Mouse (Mus musculus): ENCODE data around the gene Gm12355. TPM values are rescaled to one million over a fixed set of nuclear protein-coding genes. Genes with fewer than 3 reads are reported as not detected.
"Not testable (repeated sequence)": the region's sequence is repeated elsewhere in the genome, so short reads cannot be mapped to it uniquely, and the experiment has no call there.

The Gm12355 gene
- polyA plus RNA-seq, 1 experiment from 2014 or later: 1.3 TPM

DNA sequence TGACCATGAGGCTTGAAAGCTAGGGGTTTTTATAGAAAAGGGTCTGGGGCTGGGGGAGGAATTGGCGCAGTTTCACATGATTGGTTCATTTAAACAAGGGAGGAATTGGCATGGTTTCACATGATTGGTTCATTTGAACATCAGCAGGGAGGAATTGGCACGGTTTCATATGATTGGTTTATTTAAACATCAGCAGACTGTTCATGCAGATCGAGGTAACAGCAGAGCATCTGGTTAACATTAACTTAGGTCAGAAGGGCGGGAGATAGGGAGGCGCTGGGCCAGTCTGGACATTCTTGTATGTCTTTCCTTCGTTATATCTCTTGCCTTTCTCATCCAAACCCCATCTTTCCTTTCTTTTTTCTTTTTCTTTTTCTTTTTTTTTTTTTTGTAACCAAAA is 1.5 kb downstream of the Gm12355 start:
- H3K9me3 ChIP-seq (ENCODE audit: control insufficient read depth, low read length); ATAC-seq; H3K27me3 ChIP-seq (replicated peaks; ENCODE audit: control insufficient read depth, insufficient read depth, low read length); H3K4me2 ChIP-seq (ENCODE audit: low read length); H3K9ac ChIP-seq (ENCODE audit: low read depth, low read length); H3K4me3 ChIP-seq (ENCODE audit: low read length); H3K4me1 ChIP-seq (ENCODE audit: control insufficient read depth, insufficient read depth, low read depth, low read length); H3K27ac ChIP-seq (ENCODE audit: low read depth, low read length); H3K36me3 ChIP-seq (ENCODE audit: control insufficient read depth, insufficient read depth, low read length): not testable (repeated sequence)
- 86% methylated on average over 6 of the region's 6 CpGs for WGBS

GRCm38 (mm10) chr11:98620791-98621190 is 4.7 kb downstream of the Gm12355 start:
- Histone ChIP-seq H3K9me3 (ENCODE audit: control insufficient read depth, low read length) (0 out of 2 replicates have a peak, but pooled peaks cover 2% of the 10 kb centered on the region), H3K4me3 (ENCODE audit: low read length) (no peak overlapping the region), H3K4me2 (ENCODE audit: low read length) (no peak overlapping the region), H3K4me1 (ENCODE audit: control insufficient read depth, insufficient read depth, low read depth, low read length) (no peaks in the 10 kb centered on the region), H3K9ac (ENCODE audit: low read depth, low read length) (no peak overlapping the region), H3K27me3 (replicated peaks; ENCODE audit: control insufficient read depth, insufficient read depth, low read length) (no peaks in the 10 kb centered on the region), H3K27ac (ENCODE audit: low read depth, low read length) (no peak overlapping the region), H3K36me3 (ENCODE audit: control insufficient read depth, insufficient read depth, low read length) (no peaks in the 10 kb centered on the region)
- WGBS: 94% methylated on average over 13 of the region's 13 CpGs
- no peak for ATAC-seq

- no peaks in the 10 kb centered on the region for H3K9me3 ChIP-seq (ENCODE audit: control insufficient read depth, low read length)
- H3K9ac ChIP-seq (ENCODE audit: low read depth, low read length): no peak overlapping the region
- WGBS: 14% methylated on average over 3 of the region's 3 CpGs
- no peak overlapping the region for H3K4me2 ChIP-seq (ENCODE audit: low read length)
- ATAC-seq: no peak
- H3K27ac ChIP-seq (ENCODE audit: low read depth, low read length): no peak overlapping the region
- no peaks in the 10 kb centered on the region for H3K4me1 ChIP-seq (ENCODE audit: control insufficient read depth, insufficient read depth, low read depth, low read length)
- no peaks in the 10 kb centered on the region for H3K36me3 ChIP-seq (ENCODE audit: control insufficient read depth, insufficient read depth, low read length)
- no peaks in the 10 kb centered on the region for H3K27me3 ChIP-seq (replicated peaks; ENCODE audit: control insufficient read depth, insufficient read depth, low read length)
- no peak overlapping the region for H3K4me3 ChIP-seq (ENCODE audit: low read length)
Observed at GRCm38 (mm10) chr11:98606763-98607162, 18.7 kb downstream of the Gm12355 start.

DNA sequence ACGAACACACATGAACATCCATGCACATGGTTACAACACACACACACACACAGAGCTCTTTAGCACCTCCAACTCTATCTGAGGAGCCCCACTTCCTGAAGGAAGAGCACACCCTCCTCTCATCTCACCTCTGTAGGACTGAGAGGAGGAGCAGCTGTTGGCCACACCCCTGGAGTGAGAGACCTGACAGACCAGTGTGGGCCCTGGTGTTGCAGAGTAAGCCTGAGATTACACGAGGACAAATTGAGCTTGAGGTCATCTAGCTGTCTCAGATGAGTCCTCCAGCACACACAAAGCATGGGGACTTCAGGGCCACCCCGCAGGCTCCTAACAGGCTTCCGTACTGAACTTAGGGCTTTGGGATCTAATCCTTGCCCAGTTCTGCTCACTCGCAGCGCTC is 20.6 kb downstream of the Gm12355 start:
- not testable (repeated sequence) for ATAC-seq; H3K4me1 ChIP-seq (ENCODE audit: control insufficient read depth, insufficient read depth, low read depth, low read length); H3K4me2 ChIP-seq (ENCODE audit: low read length); H3K9ac ChIP-seq (ENCODE audit: low read depth, low read length); H3K4me3 ChIP-seq (ENCODE audit: low read length); H3K27me3 ChIP-seq (replicated peaks; ENCODE audit: control insufficient read depth, insufficient read depth, low read length); H3K27ac ChIP-seq (ENCODE audit: low read depth, low read length); H3K36me3 ChIP-seq (ENCODE audit: control insufficient read depth, insufficient read depth, low read length); H3K9me3 ChIP-seq (ENCODE audit: control insufficient read depth, low read length)
- 69% methylated on average over 6 of the region's 6 CpGs for WGBS

- Histone ChIP-seq H3K4me2 (ENCODE audit: low read length) (no peak overlapping the region), H3K9ac (ENCODE audit: low read depth, low read length) (no peak overlapping the region), H3K27me3 (replicated peaks; ENCODE audit: control insufficient read depth, insufficient read depth, low read length) (peaks cover 4% of the 10 kb centered on the region; the same call in 1 of the 2 replicates), H3K9me3 (ENCODE audit: control insufficient read depth, low read length) (no peaks in the 10 kb centered on the region), H3K4me3 (ENCODE audit: low read length) (no peak overlapping the region), H3K4me1 (ENCODE audit: control insufficient read depth, insufficient read depth, low read depth, low read length) (no peaks in the 10 kb centered on the region), H3K27ac (ENCODE audit: low read depth, low read length) (no peak overlapping the region), H3K36me3 (ENCODE audit: control insufficient read depth, insufficient read depth, low read length) (no peaks in the 10 kb centered on the region)
- ATAC-seq: no peak
- WGBS: 76% methylated on average over 2 of the region's 2 CpGs
Observed at GRCm38 (mm10) chr11:98603953-98604352, 21.5 kb downstream of the Gm12355 start.

GRCm38 (mm10) chr11:98602090-98602690 is 23.3 kb downstream of the Gm12355 start:
- no peaks in the 10 kb centered on the region for H3K9me3 ChIP-seq (ENCODE audit: control insufficient read depth, low read length)
- H3K27ac ChIP-seq (ENCODE audit: low read depth, low read length): no peak overlapping the region
- H3K4me3 ChIP-seq (ENCODE audit: low read length): peak overlapping the region; percentile 31
- no peak for ATAC-seq
- no peaks in the 10 kb centered on the region for H3K36me3 ChIP-seq (ENCODE audit: control insufficient read depth, insufficient read depth, low read length)
- 0 out of 2 replicates have a peak overlapping the region, but pooled peaks have one; percentile 25 for H3K9ac ChIP-seq (ENCODE audit: low read depth, low read length)
- no peaks in the 10 kb centered on the region for H3K4me1 ChIP-seq (ENCODE audit: control insufficient read depth, insufficient read depth, low read depth, low read length)
- peak overlapping the region; percentile 52 for H3K4me2 ChIP-seq (ENCODE audit: low read length)
- 3% methylated on average over 20 of the region's 20 CpGs for WGBS
- H3K27me3 ChIP-seq (replicated peaks; ENCODE audit: control insufficient read depth, insufficient read depth, low read length): peaks cover 4% of the 10 kb centered on the region; the same call in 1 of the 2 replicates

DNA sequence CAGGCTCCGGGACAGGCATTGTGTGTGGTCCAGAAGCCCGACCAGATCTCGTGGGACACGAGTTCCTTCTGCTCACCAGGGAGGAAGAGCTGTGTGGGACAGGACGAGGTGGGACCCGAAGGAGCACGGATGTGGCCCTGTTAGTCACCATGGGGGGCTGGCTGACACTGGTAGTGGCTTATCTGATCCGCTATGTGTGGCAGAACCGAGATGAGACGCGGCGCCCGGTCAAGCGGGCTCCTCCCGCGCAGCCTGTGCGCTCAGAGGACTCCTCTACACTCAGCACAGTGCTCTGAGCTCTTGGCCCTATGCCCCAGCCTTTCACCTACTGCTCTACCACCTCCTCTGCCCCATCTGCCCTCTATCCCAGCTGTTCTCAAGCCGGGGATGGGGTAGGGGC is 26.2 kb downstream of the Gm12355 start:
- WGBS: 36% methylated on average over 18 of the region's 18 CpGs
- no peaks in the 10 kb centered on the region for H3K4me1 ChIP-seq (ENCODE audit: control insufficient read depth, insufficient read depth, low read depth, low read length)
- no peaks in the 10 kb centered on the region for H3K36me3 ChIP-seq (ENCODE audit: control insufficient read depth, insufficient read depth, low read length)
- no peak overlapping the region for H3K9ac ChIP-seq (ENCODE audit: low read depth, low read length)
- H3K27me3 ChIP-seq (replicated peaks; ENCODE audit: control insufficient read depth, insufficient read depth, low read length): peaks cover 4% of the 10 kb centered on the region; the same call in 1 of the 2 replicates
- no peak overlapping the region for H3K4me3 ChIP-seq (ENCODE audit: low read length)
- H3K4me2 ChIP-seq (ENCODE audit: low read length): peak overlapping the region; percentile 1; the same call in 1 of the 2 replicates
- ATAC-seq: no peak
- no peak overlapping the region for H3K27ac ChIP-seq (ENCODE audit: low read depth, low read length)
- H3K9me3 ChIP-seq (ENCODE audit: control insufficient read depth, low read length): no peaks in the 10 kb centered on the region

GRCm38 (mm10) chr11:98598851-98599290 is 26.6 kb downstream of the Gm12355 start:
- Histone ChIP-seq H3K36me3 (ENCODE audit: control insufficient read depth, insufficient read depth, low read length) (no peaks in the 10 kb centered on the region), H3K4me2 (ENCODE audit: low read length) (peak overlapping the region; percentile 1; the same call in 1 of the 2 replicates), H3K27me3 (replicated peaks; ENCODE audit: control insufficient read depth, insufficient read depth, low read length) (peaks cover 4% of the 10 kb centered on the region; the same call in 1 of the 2 replicates), H3K4me1 (ENCODE audit: control insufficient read depth, insufficient read depth, low read depth, low read length) (no peaks in the 10 kb centered on the region), H3K27ac (ENCODE audit: low read depth, low read length) (no peak overlapping the region), H3K4me3 (ENCODE audit: low read length) (no peak overlapping the region), H3K9ac (ENCODE audit: low read depth, low read length) (no peak overlapping the region), H3K9me3 (ENCODE audit: control insufficient read depth, low read length) (no peaks in the 10 kb centered on the region)
- 54% methylated on average over 18 of the region's 18 CpGs for WGBS
- ATAC-seq: no peak

DNA sequence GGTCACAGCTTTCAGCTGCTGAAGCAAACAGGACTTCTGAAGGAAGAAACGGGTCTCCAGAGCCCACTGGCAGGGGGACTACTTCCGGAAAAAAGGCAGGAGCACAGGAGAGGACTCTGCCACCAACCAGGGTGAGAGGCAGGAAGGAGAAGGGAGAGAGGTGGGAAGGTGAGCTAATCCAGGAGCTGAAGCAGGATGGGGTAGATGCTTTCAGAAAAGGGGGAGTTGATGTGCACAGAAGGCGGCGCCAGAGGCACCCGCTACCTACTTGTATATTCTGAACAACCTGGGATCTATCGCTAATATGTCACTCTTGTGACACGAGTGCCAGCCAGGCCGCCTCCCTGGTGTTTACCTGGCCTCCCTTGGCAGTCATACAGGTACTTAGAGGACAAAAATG is 27.5 kb downstream of the Gm12355 start, which contains the start of gene Lrrc3c:
TSS of gene Lrrc3c (plus strand) at position 301 of the 400 bp plus-strand sequence.
- Histone ChIP-seq H3K4me2 (ENCODE audit: low read length) (peak within 1 kb of the TSS; percentile 1; the same call in 1 of the 2 replicates), H3K9me3 (ENCODE audit: control insufficient read depth, low read length) (no peaks in the 10 kb centered on the region), H3K27me3 (replicated peaks; ENCODE audit: control insufficient read depth, insufficient read depth, low read length) (peaks cover 4% of the 10 kb centered on the region; the same call in 1 of the 2 replicates), H3K36me3 (ENCODE audit: control insufficient read depth, insufficient read depth, low read length) (no peaks in the 10 kb centered on the region), H3K27ac (ENCODE audit: low read depth, low read length) (no peak within 1 kb of the TSS), H3K9ac (ENCODE audit: low read depth, low read length) (no peak within 1 kb of the TSS), H3K4me1 (ENCODE audit: control insufficient read depth, insufficient read depth, low read depth, low read length) (no peaks in the 10 kb centered on the region), H3K4me3 (ENCODE audit: low read length) (no peak within 1 kb of the TSS)
- 85% methylated on average over 8 of the region's 8 CpGs for WGBS
- no peak for ATAC-seq

All from hindbrain, embryonic 16.5 days (tissue).